Mouse (Mus musculus) liver, embryonic 14.5 days (tissue): ENCODE results near the gene Gimap9. TPM values are rescaled to one million over a fixed set of nuclear protein-coding genes. Genes with fewer than 3 reads are reported as not detected.

Source experiments
- ATAC-seq: fragments of 200-750 bp; cut with Nextera tagmentation; 2 replicates; pipeline ENCODE4 v1.8.0; 2017; ENCODE audit warnings: moderate number of reproducible peaks, mild to moderate bottlenecking, moderate library complexity; ENCODE audit not compliant: insufficient read depth
- DNase-seq, 3 experiments: peaks; one replicate each; pipeline ENCODE4 v3.0.0-alpha.2; 2012 to 2013; ENCODE audit warnings: low read depth in 3 of 3, low spot score in 3 of 3
- H3K27ac ChIP-seq: fragments of 300-500 bp; sonication (generic); 2 replicates; pipeline ENCODE4 v1.5.1; 2014; ENCODE audit warnings: moderate library complexity, mild to moderate bottlenecking, control low read depth, inconsistent platforms
- H3K27me3 ChIP-seq: fragments of 300-500 bp; sonication (generic); 2 replicates; pipeline ENCODE4 v1.6.1; 2014; ENCODE audit warnings: mild to moderate bottlenecking, low read length, moderate library complexity; ENCODE audit not compliant: control insufficient read depth, insufficient read depth
- H3K36me3 ChIP-seq: fragments of 300-500 bp; sonication (generic); replicated peaks from 2 replicates; pipeline ENCODE4 v1.6.1; 2014; ENCODE audit warnings: low read depth; ENCODE audit not compliant: control insufficient read depth, insufficient read depth
- H3K4me1 ChIP-seq, 2 experiments: fragments of 200-500 bp in 1 of 2; fragments of 300-500 bp in 1 of 2; sonication (generic) in 1 of 2; replicated peaks; 2 replicates each; pipeline ENCODE4 v1.6.1; 2012 to 2014; ENCODE audit warnings: antibody characterized with exemption in 1 of 2, inconsistent platforms in 1 of 2, low read length in 1 of 2; ENCODE audit not compliant: control insufficient read depth in 2 of 2, insufficient read depth in 2 of 2
- H3K4me2 ChIP-seq: fragments of 300-500 bp; sonication (generic); 2 replicates; pipeline ENCODE4 v1.6.1; 2014; ENCODE audit warnings: low read depth, mild to moderate bottlenecking, control low read depth, moderate library complexity
- H3K4me3 ChIP-seq, 2 experiments: fragments of 200-500 bp in 1 of 2; fragments of 300-500 bp in 1 of 2; sonication (generic) in 1 of 2; 2 replicates each; pipeline ENCODE4 v1.5.1; 2012 to 2014; ENCODE audit warnings: low read depth in 2 of 2, low read length in 2 of 2, mild to moderate bottlenecking in 2 of 2, control low read depth in 1 of 2, inconsistent platforms in 1 of 2, moderate library complexity in 1 of 2; ENCODE audit not compliant: insufficient read depth in 1 of 2
- H3K9ac ChIP-seq: fragments of 300-500 bp; sonication (generic); replicated peaks from 2 replicates; pipeline ENCODE4 v1.6.1; 2014; ENCODE audit warnings: mild to moderate bottlenecking, control low read depth, moderate library complexity
- H3K9me3 ChIP-seq: fragments of 300-500 bp; sonication (generic); 2 replicates; pipeline ENCODE4 v1.6.1; 2016; ENCODE audit warnings: low read length, mixed read lengths; ENCODE audit not compliant: control insufficient read depth
- CTCF ChIP-seq: IDR thresholded peaks from 2 replicates; pipeline ENCODE4 v1.5.1; 2016; ENCODE audit warnings: antibody characterized with exemption, low read depth, control low read depth
- EP300 ChIP-seq: IDR thresholded peaks from 2 replicates; pipeline ENCODE4 v1.6.1; 2016; ENCODE audit warnings: antibody characterized with exemption, low read depth
- WGBS: fragments of 180-500 bp; shearing (Covaris S2); extraction: QIAGEN DNeasy Blood & Tissue Kit; methylation state at CpG from one replicate; pipeline ENCODE4 v1.1.7; 2014; ENCODE audit not compliant: insufficient replicate concordance; 5-methylcytosine and 5-hydroxymethylcytosine counted together
- polyA plus RNA-seq, 2 experiments: library from polyadenylated mRNA; depleted of rRNA in 1 of 2; stranded (reverse) in 1 of 2; unstranded in 1 of 2; fragments of >200 nt; fragmentation: Nextera tagmentation in 1 of 2; extraction: Ambion mirVana in 1 of 2; gene quantifications; 2 replicates each; pipeline versions ENCODE4 v1.2.1 to v1.2.3; 2012 to 2014

Gimap9 gene
- polyA plus RNA-seq, 2 experiments: 7.2 to 8.0 TPM

GRCm38 (mm10) chr6:48637811-48638500 lies 38.0 kb upstream of the Gimap9 start:
- H3K4me1 ChIP-seq: peaks cover 0 to 3% of the 10 kb centered on the region in 2 experiments; a peak in 1 of 4 replicates
- no peaks in the 10 kb centered on the region for H3K9me3 ChIP-seq
- TF ChIP-seq CTCF (no peak), EP300 (no peak)
- H3K36me3 ChIP-seq: no peaks in the 10 kb centered on the region
- H3K4me3 ChIP-seq: no peak overlapping the region
- ATAC-seq (no peak), DNase-seq (no peak)
- H3K9ac ChIP-seq: no peak overlapping the region
- no peak overlapping the region for H3K4me2 ChIP-seq
- no peaks in the 10 kb centered on the region for H3K27me3 ChIP-seq
- H3K27ac ChIP-seq: no peak overlapping the region
- WGBS: 62% methylated on average over 6 of the region's 6 CpGs

- no peaks in the 10 kb centered on the region for H3K9me3 ChIP-seq
- H3K27me3 ChIP-seq: no peaks in the 10 kb centered on the region
- H3K36me3 ChIP-seq: no peaks in the 10 kb centered on the region
- DNase-seq (no peak), ATAC-seq (no peak)
- peaks cover 0 to 3% of the 10 kb centered on the region in 2 experiments; a peak in 1 of 4 replicates for H3K4me1 ChIP-seq
- TF ChIP-seq CTCF (no peak), EP300 (no peak)
- H3K9ac ChIP-seq: no peak overlapping the region
- WGBS: 44% methylated on average over 2 of the region's 2 CpGs
- no peak overlapping the region for H3K4me3 ChIP-seq
- H3K27ac ChIP-seq: no peak overlapping the region
- H3K4me2 ChIP-seq: no peak overlapping the region
Observed at GRCm38 (mm10) chr6:48638553-48638952, 37.4 kb upstream of the Gimap9 start.

GRCm38 (mm10) chr6:48641391-48641790 lies 34.5 kb upstream of the Gimap9 start:
- no peak for DNase-seq
- TF ChIP-seq CTCF: no peak
- no peak for TF ChIP-seq EP300
- Histone ChIP-seq H3K27me3 (no peaks in the 10 kb centered on the region), H3K27ac (no peak overlapping the region), H3K4me3 (no peak overlapping the region), H3K36me3 (no peaks in the 10 kb centered on the region), H3K4me2 (no peak overlapping the region), H3K9me3 (no peaks in the 10 kb centered on the region), H3K9ac (no peak overlapping the region), H3K4me1 (0 out of 4 replicates have a peak, but pooled peaks cover 0 to 1% of the 10 kb centered on the region in 2 experiments)
- ATAC-seq: no peak
- 55% methylated on average over 6 of the region's 6 CpGs for WGBS

GRCm38 (mm10) chr6:48642764-48643292 lies 33.1 kb upstream of the Gimap9 start:
- Histone ChIP-seq H3K27ac (no peak overlapping the region), H3K9me3 (no peaks in the 10 kb centered on the region), H3K4me1 (0 out of 4 replicates have a peak, but pooled peaks cover 0 to 1% of the 10 kb centered on the region in 2 experiments), H3K9ac (no peak overlapping the region), H3K4me3 (no peak overlapping the region), H3K36me3 (no peaks in the 10 kb centered on the region), H3K27me3 (no peaks in the 10 kb centered on the region), H3K4me2 (no peak overlapping the region)
- WGBS: 12% methylated on average over 4 of the region's 4 CpGs
- no peak for ATAC-seq
- TF ChIP-seq CTCF: peak; percentile 49
- no peak for TF ChIP-seq EP300
- DNase-seq: peak; percentile 28 to 34 (median 28)

GRCm38 (mm10) chr6:48645660-48646308 lies 30.1 kb upstream of the Gimap9 start:
- DNase-seq (peak; percentile 35 to 38 (median 35)), ATAC-seq (no peak)
- H3K4me2 ChIP-seq: no peak overlapping the region
- no peaks in the 10 kb centered on the region for H3K9me3 ChIP-seq
- TF ChIP-seq EP300: no peak
- TF ChIP-seq CTCF: peak; percentile 79
- H3K4me1 ChIP-seq: 0 out of 4 replicates have a peak, but pooled peaks cover 0 to 1% of the 10 kb centered on the region in 2 experiments
- no peak overlapping the region for H3K4me3 ChIP-seq
- H3K36me3 ChIP-seq: no peaks in the 10 kb centered on the region
- H3K27me3 ChIP-seq: no peaks in the 10 kb centered on the region
- no peak overlapping the region for H3K27ac ChIP-seq
- no peak overlapping the region for H3K9ac ChIP-seq
- WGBS: 5% methylated on average over 12 of the region's 12 CpGs
